Comparison of ENCODE assay signal across 8 mouse cellular contexts in the genomic region with DNA sequence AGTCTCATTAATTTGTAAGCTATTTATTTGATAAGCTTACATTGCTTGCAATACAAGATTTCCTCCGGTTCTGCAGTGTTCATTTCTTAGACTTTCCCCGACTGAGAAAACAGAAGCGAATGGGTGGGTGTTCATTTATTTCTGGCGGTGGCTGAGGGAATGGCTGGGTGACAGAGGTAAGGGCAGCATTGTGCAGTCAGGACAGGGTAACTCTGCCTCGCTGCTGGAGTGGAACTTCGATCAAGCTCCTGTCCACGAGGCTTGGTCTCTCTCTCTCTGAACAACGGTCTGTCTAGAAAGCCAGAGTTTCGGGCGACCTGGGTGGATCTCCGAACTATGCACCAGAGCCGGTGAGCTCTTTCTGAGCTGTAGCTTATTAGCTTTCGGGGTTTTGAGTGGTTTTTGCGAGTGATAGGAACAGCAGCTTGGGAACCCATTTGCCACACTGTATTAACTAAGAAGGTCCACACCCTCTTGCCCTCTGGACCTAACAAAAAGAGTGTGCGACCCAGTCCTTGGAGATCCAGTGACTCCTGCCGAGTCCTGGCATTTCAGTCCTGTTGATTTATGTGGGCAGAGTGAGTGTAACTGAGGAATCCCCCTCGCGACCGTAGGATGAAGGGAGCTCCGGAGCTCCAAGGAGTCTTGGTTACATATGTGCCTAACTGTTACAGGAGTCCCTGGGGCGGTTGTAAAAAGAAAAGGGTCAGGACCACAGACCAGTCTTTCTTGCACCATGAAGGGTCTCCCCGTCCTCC. TPM values are rescaled to one million over a fixed set of nuclear protein-coding genes. Genes with fewer than 3 reads are reported as not detected.
DNase-seq lines count a peak whose midpoint lies in the region; ATAC-seq and TF ChIP-seq lines count a peak whose summit lies in the region.

No protein-coding gene starts in this region.

- H3K4me1 ChIP-seq in heart, embryonic 12.5 days (replicated peaks): peaks cover 11% of the 10 kb centered on the region
- peaks cover 3% of the 10 kb centered on the region for H3K4me1 ChIP-seq in cortical plate, adult 2 months (ENCODE audit: control insufficient read depth, insufficient read depth, low read length)
- H3K4me1 ChIP-seq in hindbrain, embryonic 12.5 days: peaks cover 11% of the 10 kb centered on the region
- peaks cover 12% of the 10 kb centered on the region for H3K4me1 ChIP-seq in liver, postnatal 0 days (ENCODE audit: insufficient read depth)

- DNase-seq in heart, postnatal 4 days: no peak
- DNase-seq in liver, postnatal 0 days: no peak
- no peak for DNase-seq in c-Kit-positive CD71-positive TER-119-positive erythroid progenitor cells, embryonic 14.5 days (ENCODE audit: low spot score)
- DNase-seq in cerebellum, adult 18-20 months: no peak
- no peak for DNase-seq in retina, postnatal 1 day

- peak; percentile 31 for ATAC-seq in heart, embryonic 12.5 days (ENCODE audit: insufficient number of reproducible peaks, low FRiP score)
- ATAC-seq in hindbrain, embryonic 12.5 days (ENCODE audit: low FRiP score): no peak; the same call in 1 of the 2 replicates
- peak; percentile 18; the same call in 1 of the 2 replicates for ATAC-seq in liver, postnatal 0 days

- no peak for TF ChIP-seq EP300 in liver, postnatal 0 days (IDR thresholded peaks at IDR 0.05; ENCODE audit: low read depth)

- no peaks in the 10 kb centered on the region for H3K36me3 ChIP-seq in heart, embryonic 12.5 days
- no peaks in the 10 kb centered on the region for H3K36me3 ChIP-seq in hindbrain, embryonic 12.5 days
- H3K36me3 ChIP-seq in liver, postnatal 0 days (replicated peaks; ENCODE audit: insufficient read depth, low read length): no peaks in the 10 kb centered on the region

- peak overlapping the region; percentile 49 for H3K4me3 ChIP-seq in heart, embryonic 12.5 days
- peak overlapping the region; percentile 70 for H3K4me3 ChIP-seq in cortical plate, adult 2 months (ENCODE audit: insufficient read depth, low read length)
- peak overlapping the region; percentile 51 for H3K4me3 ChIP-seq in hindbrain, embryonic 12.5 days
- peak overlapping the region; percentile 51 for H3K4me3 ChIP-seq in liver, postnatal 0 days (ENCODE audit: low read depth, low read length)

- WGBS in heart, embryonic 12.5 days: 12% methylated on average over 22 of the region's 22 CpGs
- 17% methylated on average over 22 of the region's 22 CpGs for WGBS in hindbrain, embryonic 12.5 days
- 10% methylated on average over 22 of the region's 22 CpGs for WGBS in liver, postnatal 0 days (ENCODE audit: insufficient replicate concordance)

- TF ChIP-seq CTCF in cortical plate, adult 2 months (IDR thresholded peaks at IDR 0.05; ENCODE audit: extremely low read depth, insufficient read depth, low read length): no peak
- TF ChIP-seq CTCF in liver, postnatal 0 days (IDR thresholded peaks at IDR 0.05; ENCODE audit: low read depth): no peak

- no peaks in the 10 kb centered on the region for H3K9me3 ChIP-seq in heart, embryonic 12.5 days (replicated peaks)
- no peaks in the 10 kb centered on the region for H3K9me3 ChIP-seq in hindbrain, embryonic 12.5 days (replicated peaks)
- no peaks in the 10 kb centered on the region for H3K9me3 ChIP-seq in liver, postnatal 0 days (ENCODE audit: low read length)

- no peak overlapping the region for H3K27ac ChIP-seq in heart, embryonic 12.5 days (ENCODE audit: poor library complexity, severe bottlenecking)
- no peak overlapping the region for H3K27ac ChIP-seq in cortical plate, adult 2 months (ENCODE audit: insufficient read depth, low read length)
- no peak overlapping the region for H3K27ac ChIP-seq in hindbrain, embryonic 12.5 days
- no peak overlapping the region for H3K27ac ChIP-seq in liver, postnatal 0 days (ENCODE audit: low read depth)

- H3K4me2 ChIP-seq in heart, embryonic 12.5 days: peak overlapping the region; percentile 84
- H3K4me2 ChIP-seq in hindbrain, embryonic 12.5 days (replicated peaks): peak overlapping the region; percentile 93
- H3K4me2 ChIP-seq in liver, postnatal 0 days (ENCODE audit: low read depth, low read length): peak overlapping the region; percentile 82

- H3K9ac ChIP-seq in heart, embryonic 12.5 days: peak overlapping the region; percentile 67
- peak overlapping the region; percentile 67; the same call in 1 of the 2 replicates for H3K9ac ChIP-seq in hindbrain, embryonic 12.5 days
- peak overlapping the region; percentile 54 for H3K9ac ChIP-seq in liver, postnatal 0 days (replicated peaks)

- H3K27me3 ChIP-seq in heart, embryonic 12.5 days (replicated peaks): no peaks in the 10 kb centered on the region; the same call in 1 of the 2 replicates
- H3K27me3 ChIP-seq in hindbrain, embryonic 12.5 days: peaks cover 15% of the 10 kb centered on the region; the same call in 1 of the 2 replicates
- H3K27me3 ChIP-seq in liver, postnatal 0 days (ENCODE audit: insufficient read depth, low read length): peaks cover 5% of the 10 kb centered on the region; the same call in 1 of the 2 replicates

- TF ChIP-seq POLR2A in cortical plate, adult 2 months (IDR thresholded peaks at IDR 0.05; ENCODE audit: extremely low read depth, insufficient read depth, low read length): no peak

RNA-seq across cellular contexts. Expression of gene Arntl2, which starts 0.5 kb away (rescaled TPM):
- polyA plus RNA-seq in heart, embryonic 12.5 days (2016; fragmentation: Nextera tagmentation; extraction: Ambion mirVana): 3.1 and 3.5 TPM in 2 replicates
- total RNA-seq in heart, postnatal 4 days (2021): 1 to 10 TPM; 1.4 to 2.1 TPM
- polyA plus RNA-seq in cortical plate, adult 2 months (2012; rRNA removed): 25.6 and 28.3 TPM in 2 replicates
- 2.2 and 3.0 TPM in 2 replicates for polyA plus RNA-seq in hindbrain, embryonic 12.5 days (2016; fragmentation: Nextera tagmentation; extraction: Ambion mirVana)
- 0.17 and 0.72 TPM in 2 replicates for polyA plus RNA-seq in liver, postnatal 0 days (2015; fragmentation: Nextera tagmentation; extraction: Ambion mirVana)

RNA-seq across cellular contexts. Expression of gene Smco2, which starts 54.6 kb away (rescaled TPM):
- polyA plus RNA-seq in heart, embryonic 12.5 days (2016; fragmentation: Nextera tagmentation; extraction: Ambion mirVana): not detected in 2 replicates
- total RNA-seq in heart, postnatal 4 days (2021): under 1 TPM; 0.47 to 0.62 TPM
- 0.13 and 0.23 TPM in 2 replicates for polyA plus RNA-seq in cortical plate, adult 2 months (2012; rRNA removed)
- polyA plus RNA-seq in hindbrain, embryonic 12.5 days (2016; fragmentation: Nextera tagmentation; extraction: Ambion mirVana): not detected in 2 replicates
- polyA plus RNA-seq in liver, postnatal 0 days (2015; fragmentation: Nextera tagmentation; extraction: Ambion mirVana): not detected in 2 replicates
